Mouse (Mus musculus) G1E (cell line): ENCODE data around the gene Brip1.

Experiments
- CTCF ChIP-seq: IDR thresholded peaks from 2 replicates; pipeline ENCODE4 v1.5.1; 2012; ENCODE audit warnings: low read depth, low read length, inconsistent platforms, mixed read lengths
- GATA1 ChIP-seq: IDR thresholded peaks from 2 replicates; pipeline ENCODE4 v1.6.1; 2012; ENCODE audit warnings: borderline replicate concordance, low read length, inconsistent platforms, mixed read lengths
- GATA2 ChIP-seq: IDR thresholded peaks from 2 replicates; pipeline ENCODE4 v1.6.1; 2012; ENCODE audit warnings: low read depth, low read length, inconsistent platforms, borderline replicate concordance
- POLR2AphosphoS5 ChIP-seq: IDR thresholded peaks from 2 replicates; pipeline ENCODE4 v1.6.1; 2012; ENCODE audit warnings: low read depth, low read length, inconsistent platforms; ENCODE audit not compliant: insufficient replicate concordance
- TAL1 ChIP-seq: conservative IDR thresholded peaks from 2 replicates; pipeline ENCODE4 v1.6.1; 2012; ENCODE audit warnings: low read depth, low read length, inconsistent platforms, mixed read lengths

DNA sequence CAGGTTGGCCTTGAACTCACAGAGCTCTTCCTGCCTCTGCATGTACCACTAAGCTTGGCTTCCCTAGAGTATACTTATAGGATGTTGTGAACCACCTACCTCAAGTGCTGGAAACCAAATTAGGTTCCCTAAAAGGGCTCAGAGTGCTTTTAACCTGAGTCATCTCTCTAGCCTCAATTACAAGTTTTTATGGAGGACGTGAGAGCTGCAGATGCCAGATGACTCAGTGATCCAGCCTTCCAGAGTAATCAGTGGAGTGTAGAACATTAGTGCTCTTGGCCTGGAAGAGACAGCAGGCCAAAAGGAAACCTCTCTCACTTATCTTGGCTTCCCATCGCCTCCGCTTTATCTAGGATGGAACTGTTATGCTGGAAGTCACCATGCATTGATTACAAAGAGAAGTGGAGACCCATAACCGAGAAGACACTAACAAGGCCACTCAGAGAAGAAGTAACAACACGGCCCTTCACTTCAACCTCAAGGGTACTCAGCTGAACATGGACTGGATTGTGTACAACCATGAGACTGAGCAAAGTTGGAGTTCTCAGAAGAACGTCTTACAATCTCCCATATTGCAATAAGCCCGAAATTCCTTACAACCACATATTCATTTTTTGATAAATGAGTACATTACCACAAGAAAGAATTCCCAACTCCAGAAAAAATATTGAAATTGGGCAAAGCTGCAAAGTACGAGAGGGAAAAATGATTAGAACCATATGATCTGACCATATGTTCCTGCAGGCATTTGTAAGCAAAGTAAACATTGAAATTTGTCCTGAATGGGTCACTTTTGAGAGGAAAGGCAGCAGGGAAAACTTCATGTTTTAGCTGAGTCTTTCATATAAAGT is 150.3 kb downstream of the Brip1 start:
- TF ChIP-seq CTCF (no peak), TAL1 (no peak), GATA1 (no peak), POLR2AphosphoS5 (no peak), GATA2 (no peak)
